Mouse (Mus musculus): ENCODE measurements around the gene Pde3b. TPM values are rescaled to one million over a fixed set of nuclear protein-coding genes. Genes with fewer than 3 reads are reported as not detected.
"Not testable (repeated sequence)": the region's sequence is repeated elsewhere in the genome, so short reads cannot be mapped to it uniquely, and the experiment has no call there.

Gene Pde3b
- polyA plus RNA-seq, 1 experiment from 2014 or later = 4.0 TPM

DNA sequence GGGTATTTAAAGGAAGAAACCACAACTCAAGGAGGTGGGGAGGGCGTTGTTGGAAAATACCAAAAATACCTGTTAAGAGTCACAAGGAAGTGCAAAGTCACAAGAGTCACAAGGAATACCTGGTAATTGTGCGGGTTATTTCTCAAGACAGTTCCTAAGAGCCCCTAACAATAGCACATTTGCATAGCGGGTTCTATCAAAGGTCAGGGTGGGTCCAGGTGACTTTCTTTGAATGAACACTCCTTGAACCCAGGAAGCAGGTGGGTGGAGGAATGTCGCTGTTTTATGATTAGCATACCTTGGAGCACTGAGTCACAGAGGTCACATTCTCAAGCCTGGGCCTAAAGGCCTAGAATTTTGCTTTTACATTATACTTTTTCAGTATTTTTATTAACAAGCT lies 158.8 kb downstream of the Pde3b start:
- H3K9ac ChIP-seq; H3K36me3 ChIP-seq; H3K9me3 ChIP-seq; H3K4me1 ChIP-seq; ATAC-seq (ENCODE audit: extremely low read depth, insufficient number of reproducible peaks, low FRiP score, low TSS enrichment); H3K4me3 ChIP-seq; H3K4me2 ChIP-seq; H3K27me3 ChIP-seq (replicated peaks); H3K27ac ChIP-seq (replicated peaks): not testable (repeated sequence)
- 79% methylated on average over 4 of the region's 4 CpGs for WGBS

DNA sequence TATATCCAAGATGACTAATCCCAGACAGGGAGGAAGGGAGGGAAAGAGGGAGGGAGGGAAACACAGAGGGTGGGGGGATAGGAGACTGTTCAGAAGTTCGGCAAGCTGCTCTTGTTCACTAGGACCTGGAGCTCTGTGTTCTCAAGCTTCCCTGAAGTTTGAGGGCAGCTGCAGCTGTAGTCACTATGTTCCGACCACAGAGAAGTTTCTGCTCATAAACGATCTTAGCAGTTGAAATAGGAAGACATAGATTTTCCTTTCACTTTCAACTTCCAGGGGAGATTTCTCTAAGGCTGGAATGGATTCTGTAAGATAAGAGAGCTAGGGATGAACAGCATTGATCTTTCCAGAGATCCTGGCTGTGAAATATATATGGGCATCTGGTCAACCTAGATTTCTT lies 161.8 kb downstream of the Pde3b start:
- no peak for ATAC-seq (ENCODE audit: extremely low read depth, insufficient number of reproducible peaks, low FRiP score, low TSS enrichment)
- no peak overlapping the region for H3K4me3 ChIP-seq
- H3K9ac ChIP-seq = no peak overlapping the region
- no peaks in the 10 kb centered on the region for H3K27me3 ChIP-seq (replicated peaks)
- no peaks in the 10 kb centered on the region for H3K36me3 ChIP-seq
- H3K4me1 ChIP-seq = no peaks in the 10 kb centered on the region
- H3K27ac ChIP-seq (replicated peaks) = no peak overlapping the region
- WGBS = 66% methylated on average over 3 of the region's 3 CpGs
- no peak overlapping the region for H3K4me2 ChIP-seq
- H3K9me3 ChIP-seq = no peaks in the 10 kb centered on the region

GRCm38 (mm10) chr7:114577665-114578064 lies 162.6 kb downstream of the Pde3b start:
- Histone ChIP-seq H3K9ac (no peak overlapping the region), H3K27ac (replicated peaks) (no peak overlapping the region), H3K4me2 (no peak overlapping the region), H3K4me1 (no peaks in the 10 kb centered on the region), H3K9me3 (no peaks in the 10 kb centered on the region), H3K4me3 (no peak overlapping the region), H3K36me3 (no peaks in the 10 kb centered on the region), H3K27me3 (replicated peaks) (no peaks in the 10 kb centered on the region)
- ATAC-seq (ENCODE audit: extremely low read depth, insufficient number of reproducible peaks, low FRiP score, low TSS enrichment) = no peak
- WGBS = 63% methylated on average over 1 of the region's 1 CpGs

DNA sequence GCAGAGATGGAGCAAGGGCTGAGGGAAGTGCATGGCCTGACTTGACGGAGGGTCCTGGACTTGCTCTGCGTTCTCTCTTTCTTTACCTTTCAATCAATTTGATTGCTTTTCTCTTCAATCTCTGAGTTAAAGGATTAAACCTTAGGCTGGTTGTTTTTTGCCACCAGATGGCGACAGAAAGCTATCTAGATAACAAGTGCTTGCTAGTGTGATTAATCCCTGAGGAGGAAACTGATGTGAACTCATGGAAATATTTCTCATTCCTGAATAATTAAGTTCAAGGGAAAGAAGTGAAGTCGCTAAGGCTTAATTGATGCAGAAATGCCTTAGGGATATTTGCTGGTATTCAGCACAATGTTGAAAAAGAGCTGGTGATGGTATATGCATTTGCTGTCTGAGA lies 165.3 kb downstream of the Pde3b start:
- no peak for ATAC-seq (ENCODE audit: extremely low read depth, insufficient number of reproducible peaks, low FRiP score, low TSS enrichment)
- no peak overlapping the region for H3K27ac ChIP-seq (replicated peaks)
- no peak overlapping the region for H3K4me2 ChIP-seq
- H3K36me3 ChIP-seq = no peaks in the 10 kb centered on the region
- 6% methylated on average over 4 of the region's 4 CpGs for WGBS
- H3K4me1 ChIP-seq = no peaks in the 10 kb centered on the region
- H3K9ac ChIP-seq = no peak overlapping the region
- H3K27me3 ChIP-seq (replicated peaks) = no peaks in the 10 kb centered on the region
- no peaks in the 10 kb centered on the region for H3K9me3 ChIP-seq
- no peak overlapping the region for H3K4me3 ChIP-seq

DNA sequence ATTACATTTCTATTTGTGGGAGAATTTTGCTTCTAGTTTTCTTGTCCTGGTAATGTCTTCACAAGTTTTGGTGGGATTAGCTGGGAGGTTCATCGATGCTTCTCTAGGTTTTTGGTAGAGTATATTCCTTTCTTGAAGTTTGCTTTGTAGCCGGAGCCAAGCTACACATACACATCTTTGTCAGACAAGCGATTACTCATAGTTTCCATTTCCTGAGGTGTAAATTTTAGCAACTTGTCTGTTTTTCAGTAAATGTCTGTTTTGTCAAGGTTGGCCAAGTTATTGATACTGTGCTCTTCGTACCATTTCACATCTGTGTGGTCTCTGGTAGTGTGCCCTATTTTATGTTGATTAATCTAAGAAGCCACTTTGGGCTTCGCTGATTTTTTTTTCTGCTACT lies 166.1 kb downstream of the Pde3b start:
- Histone ChIP-seq H3K36me3 (no peaks in the 10 kb centered on the region), H3K4me3 (no peak overlapping the region), H3K4me1 (no peaks in the 10 kb centered on the region), H3K9ac (no peak overlapping the region), H3K27ac (replicated peaks) (no peak overlapping the region), H3K9me3 (no peaks in the 10 kb centered on the region), H3K4me2 (no peak overlapping the region), H3K27me3 (replicated peaks) (no peaks in the 10 kb centered on the region)
- WGBS = 63% methylated on average over 5 of the region's 5 CpGs
- no peak for ATAC-seq (ENCODE audit: extremely low read depth, insufficient number of reproducible peaks, low FRiP score, low TSS enrichment)

DNA sequence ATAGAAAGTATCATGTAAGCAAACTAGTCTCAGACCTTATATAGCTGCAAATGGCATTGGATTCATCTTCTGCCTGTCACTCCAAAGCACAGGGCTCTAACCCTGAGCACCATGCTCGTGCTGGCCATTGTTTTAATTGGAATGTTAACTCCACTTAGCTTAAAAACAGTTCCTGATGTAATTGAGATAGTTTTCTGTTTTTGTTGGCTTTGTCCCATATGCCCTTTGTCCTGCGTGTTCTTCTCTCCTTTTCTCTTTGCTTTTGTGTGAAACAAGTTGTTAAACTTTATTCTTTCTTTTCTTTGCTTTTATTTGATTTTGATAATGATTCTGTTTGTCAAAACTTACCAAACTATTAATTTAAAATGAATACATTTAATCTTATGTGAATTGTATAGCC lies 167.4 kb downstream of the Pde3b start:
- H3K4me2 ChIP-seq = no peak overlapping the region
- H3K4me1 ChIP-seq = no peaks in the 10 kb centered on the region
- H3K4me3 ChIP-seq = no peak overlapping the region
- no peak overlapping the region for H3K9ac ChIP-seq
- 52% methylated on average over 2 of the region's 2 CpGs for WGBS
- no peaks in the 10 kb centered on the region for H3K27me3 ChIP-seq (replicated peaks)
- H3K9me3 ChIP-seq = no peaks in the 10 kb centered on the region
- no peak overlapping the region for H3K27ac ChIP-seq (replicated peaks)
- H3K36me3 ChIP-seq = no peaks in the 10 kb centered on the region
- ATAC-seq (ENCODE audit: extremely low read depth, insufficient number of reproducible peaks, low FRiP score, low TSS enrichment) = no peak

Other genes with a start within 250 kb of the Pde3b start
- gene Copb1, start 160.6 kb upstream of the Pde3b start, polyA plus RNA-seq (2015; fragmentation: Nextera tagmentation; extraction: Ambion mirVana) = 79.0 and 80.6 TPM in 2 replicates
- 327 and 356 TPM in 2 replicates for gene Psma1, start 139.2 kb upstream of the Pde3b start, polyA plus RNA-seq (2015; fragmentation: Nextera tagmentation; extraction: Ambion mirVana)
- 1.4 and 1.6 TPM in 2 replicates for gene Cyp2r1, start 147.7 kb downstream of the Pde3b start, polyA plus RNA-seq (2015; fragmentation: Nextera tagmentation; extraction: Ambion mirVana)
- 7.9 TPM in 2 replicates for gene Calca, start 221.1 kb downstream of the Pde3b start, polyA plus RNA-seq (2015; fragmentation: Nextera tagmentation; extraction: Ambion mirVana)

All from heart, embryonic 13.5 days (tissue).